Mouse (Mus musculus) cerebellum, adult 2 months (tissue): ENCODE measurements around the gene Rtel1.

ENCODE experiments used
- CTCF ChIP-seq: fragments of 200-500 bp; IDR thresholded peaks from 2 replicates; pipeline ENCODE4 v1.5.1; 2011; ENCODE audit warnings: low read depth, mild to moderate bottlenecking, control low read depth, low read length, moderate library complexity, borderline replicate concordance; ENCODE audit not compliant: insufficient read depth
- POLR2A ChIP-seq: fragments of 200-500 bp; IDR thresholded peaks from 2 replicates; pipeline ENCODE4 v1.6.1; 2011; ENCODE audit warnings: low read length, control low read depth, borderline replicate concordance; ENCODE audit not compliant: insufficient read depth

- TF ChIP-seq CTCF (no peak), POLR2A (no peak)
These were observed 47.4 kb upstream of the Rtel1 start for GRCm38 (mm10) chr2:181272092-181272491.
